Mouse (Mus musculus): ENCODE data around the gene Gm10251. TPM values are rescaled to one million over a fixed set of nuclear protein-coding genes. Genes with fewer than 3 reads are reported as not detected.
"Not testable (repeated sequence)": the region's sequence is repeated elsewhere in the genome, so short reads cannot be mapped to it uniquely, and the experiment has no call there.

Gene Gm10251
- polyA plus RNA-seq (2015; fragmentation: Nextera tagmentation; extraction: Ambion mirVana) = not detected in 2 replicates

DNA sequence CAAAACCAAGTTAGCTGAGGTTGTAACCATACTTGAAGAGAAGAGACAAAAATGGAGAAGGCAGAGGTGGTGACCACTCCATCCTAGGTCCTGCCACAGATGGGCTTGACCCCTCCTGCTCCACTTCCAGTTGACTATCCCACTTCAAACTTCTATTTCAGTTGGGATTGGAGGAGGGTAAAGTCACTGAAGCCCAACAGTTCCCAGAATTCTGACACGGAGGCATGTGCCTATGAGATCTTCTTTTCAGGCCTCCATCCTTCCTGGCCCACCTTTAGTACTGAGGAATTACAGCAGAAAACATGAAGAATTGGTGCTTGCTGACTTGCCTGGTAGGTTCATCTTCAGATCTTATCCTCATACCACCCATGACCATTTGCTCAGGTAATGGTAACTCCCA lies at the start of gene Gm10251:
Gene Gm10251, minus strand, starts transcription at position 101 of the 400 bp plus-strand sequence.
- H3K36me3 ChIP-seq (ENCODE audit: control insufficient read depth, insufficient read depth, low read length); H3K27me3 ChIP-seq (ENCODE audit: control insufficient read depth, insufficient read depth, low read depth, low read length); H3K4me3 ChIP-seq (ENCODE audit: low read depth, low read length); H3K4me1 ChIP-seq (ENCODE audit: control insufficient read depth, insufficient read depth, low read length); H3K9me3 ChIP-seq (replicated peaks; ENCODE audit: control insufficient read depth, low read length, poor library complexity, severe bottlenecking); H3K27ac ChIP-seq (ENCODE audit: low read length); ATAC-seq; H3K9ac ChIP-seq (ENCODE audit: low read depth, low read length); H3K4me2 ChIP-seq (ENCODE audit: low read length): not testable (repeated sequence)
- no CpG with 5 or more reads among the region's 1 CpGs for WGBS

DNA sequence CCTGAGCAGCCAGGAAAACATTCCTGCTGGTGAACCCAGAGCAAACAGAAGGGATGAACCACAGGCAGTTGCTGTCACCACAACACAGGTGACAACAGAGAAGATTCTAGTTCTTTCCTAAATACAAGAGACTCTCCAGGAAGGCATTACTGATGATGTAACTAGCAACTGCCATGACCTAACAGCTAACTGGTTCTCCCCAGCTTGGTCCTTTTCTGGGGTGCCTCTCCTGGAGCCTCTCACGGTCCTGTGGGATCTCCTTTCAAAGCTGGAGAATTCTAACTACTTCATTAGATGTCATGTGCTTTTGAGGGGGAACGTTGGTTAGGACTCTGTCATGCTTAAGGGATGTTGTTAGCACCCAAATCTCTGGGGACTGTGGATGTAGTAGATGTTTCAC lies 36.2 kb upstream of the Gm10251 start, which contains the start of gene Gm8050:
Gene Gm8050, minus strand, starts transcription at position 101 of the 400 bp plus-strand sequence.
- H3K9me3 ChIP-seq (replicated peaks; ENCODE audit: control insufficient read depth, low read length, poor library complexity, severe bottlenecking); H3K4me3 ChIP-seq (ENCODE audit: low read depth, low read length); H3K27ac ChIP-seq (ENCODE audit: low read length); H3K27me3 ChIP-seq (ENCODE audit: control insufficient read depth, insufficient read depth, low read depth, low read length); H3K36me3 ChIP-seq (ENCODE audit: control insufficient read depth, insufficient read depth, low read length); H3K4me2 ChIP-seq (ENCODE audit: low read length); H3K4me1 ChIP-seq (ENCODE audit: control insufficient read depth, insufficient read depth, low read length); H3K9ac ChIP-seq (ENCODE audit: low read depth, low read length); ATAC-seq: not testable (repeated sequence)
- WGBS = 83% methylated on average over 1 of the region's 2 CpGs

DNA sequence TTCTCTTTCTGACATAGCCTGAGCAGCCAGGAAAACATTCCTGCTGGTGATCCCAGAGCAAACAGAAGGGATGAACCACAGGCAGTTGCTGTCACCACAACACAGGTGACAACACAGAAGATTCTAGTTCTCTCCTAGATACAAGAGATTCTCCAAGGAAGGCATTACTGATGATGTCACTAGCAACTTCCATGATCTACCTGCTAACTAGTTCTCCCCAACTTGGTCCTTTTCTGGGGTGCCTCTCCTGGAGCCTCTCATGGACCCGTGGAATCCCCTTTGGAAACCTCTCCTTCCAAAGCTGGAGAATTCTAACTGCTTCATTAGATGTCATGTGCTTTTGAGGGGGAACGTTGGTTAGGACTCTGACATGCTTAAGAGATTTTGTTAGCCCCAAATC lies 61.7 kb downstream of the Gm10251 start, which contains the start of gene Gm3460:
Gene Gm3460, minus strand, starts transcription at position 101 of the 400 bp plus-strand sequence.
- H3K4me3 ChIP-seq (ENCODE audit: low read depth, low read length); H3K4me2 ChIP-seq (ENCODE audit: low read length); H3K27me3 ChIP-seq (ENCODE audit: control insufficient read depth, insufficient read depth, low read depth, low read length); H3K36me3 ChIP-seq (ENCODE audit: control insufficient read depth, insufficient read depth, low read length); H3K4me1 ChIP-seq (ENCODE audit: control insufficient read depth, insufficient read depth, low read length); H3K9me3 ChIP-seq (replicated peaks; ENCODE audit: control insufficient read depth, low read length, poor library complexity, severe bottlenecking); H3K9ac ChIP-seq (ENCODE audit: low read depth, low read length); H3K27ac ChIP-seq (ENCODE audit: low read length); ATAC-seq: not testable (repeated sequence)
- WGBS = 71% methylated on average over 1 of the region's 2 CpGs

DNA sequence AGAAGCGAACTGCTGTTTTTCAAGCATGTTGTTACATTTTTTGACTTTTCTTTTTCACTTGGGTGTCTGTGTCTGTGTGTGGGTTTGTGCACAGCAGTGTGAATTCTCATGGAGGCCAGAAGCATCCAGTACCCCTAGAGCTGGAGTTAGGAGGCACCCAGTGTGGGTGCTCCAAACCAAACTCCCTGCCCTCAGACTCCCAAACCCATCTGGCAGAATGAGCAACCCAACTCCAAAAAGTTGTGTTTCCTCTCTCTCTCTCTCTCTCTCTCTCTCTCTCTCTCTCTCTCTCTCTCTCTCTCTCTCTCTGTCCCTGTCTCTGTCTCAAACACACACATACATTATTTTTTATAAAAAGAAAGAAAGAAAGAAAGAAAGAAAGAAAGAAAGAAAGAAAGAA lies 77.5 kb downstream of the Gm10251 start:
- H3K4me3 ChIP-seq (ENCODE audit: low read depth, low read length); H3K27ac ChIP-seq (ENCODE audit: low read length); H3K36me3 ChIP-seq (ENCODE audit: control insufficient read depth, insufficient read depth, low read length); ATAC-seq; H3K9me3 ChIP-seq (replicated peaks; ENCODE audit: control insufficient read depth, low read length, poor library complexity, severe bottlenecking); H3K27me3 ChIP-seq (ENCODE audit: control insufficient read depth, insufficient read depth, low read depth, low read length); H3K9ac ChIP-seq (ENCODE audit: low read depth, low read length); H3K4me1 ChIP-seq (ENCODE audit: control insufficient read depth, insufficient read depth, low read length); H3K4me2 ChIP-seq (ENCODE audit: low read length): not testable (repeated sequence)
- WGBS = no CpG with 5 or more reads among the region's 1 CpGs

DNA sequence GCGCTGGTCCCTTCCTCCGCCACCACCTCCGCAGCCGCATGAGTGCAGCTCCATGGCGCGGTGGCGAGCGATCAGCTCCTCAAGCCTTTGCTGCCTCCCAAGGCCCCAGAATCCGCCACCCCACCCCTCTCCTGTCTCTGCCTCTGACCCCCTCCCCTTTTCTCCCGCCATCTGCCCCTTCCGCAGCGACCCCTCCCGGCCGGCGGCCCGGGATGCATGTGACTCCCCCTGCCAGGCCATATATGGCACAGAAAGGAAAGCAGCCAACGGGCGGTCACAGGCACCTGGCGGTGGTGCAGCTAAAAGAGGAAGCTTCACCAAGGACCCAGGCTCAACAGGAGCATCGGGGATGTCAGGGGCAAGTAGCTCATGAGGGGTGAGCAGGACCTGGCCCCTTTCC lies 79.0 kb downstream of the Gm10251 start:
- H3K27ac ChIP-seq (ENCODE audit: low read length); H3K4me1 ChIP-seq (ENCODE audit: control insufficient read depth, insufficient read depth, low read length): not testable (repeated sequence)
- WGBS = 4% methylated on average over 12 of the region's 20 CpGs

DNA sequence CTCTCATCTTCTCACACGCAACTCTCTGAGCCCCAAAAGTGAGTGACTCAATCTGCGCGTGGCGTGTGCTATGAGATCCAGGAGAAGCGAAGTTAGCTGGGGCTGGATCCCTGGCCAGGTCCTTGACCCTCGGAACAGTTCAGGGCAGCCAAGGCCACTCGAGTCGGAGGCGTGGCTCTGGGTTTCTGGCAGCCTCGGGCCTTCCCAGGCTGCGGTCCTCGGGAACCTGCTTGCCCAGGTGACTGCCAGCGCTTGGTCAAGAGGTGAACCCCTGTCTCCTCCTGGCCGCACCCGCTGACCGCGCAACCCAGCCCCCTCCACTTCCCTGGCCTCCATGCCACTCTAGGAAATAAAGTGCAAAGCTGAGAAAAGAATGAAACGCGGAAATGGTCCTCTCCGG lies 79.4 kb downstream of the Gm10251 start:
- 4% methylated on average over 17 of the region's 20 CpGs for WGBS

More for the DNA sequence above, 79.0 kb downstream of the Gm10251 start:
- H3K9ac ChIP-seq (ENCODE audit: low read depth, low read length) = peak overlapping the region; percentile 58
- not testable (repeated sequence) for H3K36me3 ChIP-seq (ENCODE audit: control insufficient read depth, insufficient read depth, low read length); H3K9me3 ChIP-seq (replicated peaks; ENCODE audit: control insufficient read depth, low read length, poor library complexity, severe bottlenecking); H3K27me3 ChIP-seq (ENCODE audit: control insufficient read depth, insufficient read depth, low read depth, low read length); ATAC-seq
- H3K4me2 ChIP-seq (ENCODE audit: low read length) = peak overlapping the region; percentile 67
- H3K4me3 ChIP-seq (ENCODE audit: low read depth, low read length) = peak overlapping the region; percentile 39

DNA sequence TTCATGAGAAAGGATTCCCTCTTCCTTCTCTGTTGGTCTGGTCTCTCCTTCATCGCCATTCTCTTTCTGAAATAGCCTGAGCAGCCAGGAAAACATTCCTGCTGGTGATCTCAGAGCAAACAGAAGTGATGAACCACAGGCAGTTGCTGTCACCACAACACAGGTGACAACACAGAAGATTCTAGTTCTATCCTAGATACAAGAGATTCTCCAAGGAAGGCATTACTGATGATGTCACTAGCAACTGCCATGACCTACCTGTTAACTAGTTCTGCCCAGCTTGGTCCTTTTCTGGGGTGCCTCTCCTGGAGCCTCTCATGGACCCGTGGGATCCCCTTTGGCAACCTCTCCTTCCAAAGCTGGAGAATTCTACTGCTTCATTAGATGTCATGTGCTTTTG lies 93.5 kb downstream of the Gm10251 start, which contains the start of gene Gm3629:
Gene Gm3629, minus strand, starts transcription at position 101 of the 400 bp plus-strand sequence.
- not testable (repeated sequence) for H3K9me3 ChIP-seq (replicated peaks; ENCODE audit: control insufficient read depth, low read length, poor library complexity, severe bottlenecking); H3K4me2 ChIP-seq (ENCODE audit: low read length); H3K4me1 ChIP-seq (ENCODE audit: control insufficient read depth, insufficient read depth, low read length); H3K27me3 ChIP-seq (ENCODE audit: control insufficient read depth, insufficient read depth, low read depth, low read length); ATAC-seq; H3K36me3 ChIP-seq (ENCODE audit: control insufficient read depth, insufficient read depth, low read length); H3K9ac ChIP-seq (ENCODE audit: low read depth, low read length); H3K27ac ChIP-seq (ENCODE audit: low read length); H3K4me3 ChIP-seq (ENCODE audit: low read depth, low read length)
- WGBS = 50% methylated on average over 1 of the region's 2 CpGs

More for the DNA sequence above, 79.4 kb downstream of the Gm10251 start:
- H3K27me3 ChIP-seq (ENCODE audit: control insufficient read depth, insufficient read depth, low read depth, low read length); H3K4me1 ChIP-seq (ENCODE audit: control insufficient read depth, insufficient read depth, low read length); H3K9me3 ChIP-seq (replicated peaks; ENCODE audit: control insufficient read depth, low read length, poor library complexity, severe bottlenecking); H3K36me3 ChIP-seq (ENCODE audit: control insufficient read depth, insufficient read depth, low read length); ATAC-seq; H3K27ac ChIP-seq (ENCODE audit: low read length): not testable (repeated sequence)
- peak overlapping the region; percentile 39 for H3K4me3 ChIP-seq (ENCODE audit: low read depth, low read length)
- H3K9ac ChIP-seq (ENCODE audit: low read depth, low read length) = peak overlapping the region; percentile 58
- H3K4me2 ChIP-seq (ENCODE audit: low read length) = peak overlapping the region; percentile 67

Other genes starting within 250 kb of the Gm10251 start
- not detected in 2 replicates for gene Gm3594, start 239.6 kb downstream of the Gm10251 start, polyA plus RNA-seq (2015; fragmentation: Nextera tagmentation; extraction: Ambion mirVana)
- not detected in 2 replicates for gene Gm8356, start 146.9 kb downstream of the Gm10251 start, polyA plus RNA-seq (2015; fragmentation: Nextera tagmentation; extraction: Ambion mirVana)
- 0.92 and 1.0 TPM in 2 replicates for gene Gm3629, start 93.6 kb downstream of the Gm10251 start, polyA plus RNA-seq (2015; fragmentation: Nextera tagmentation; extraction: Ambion mirVana)
- 0.35 TPM in 1 of 2 replicates, not detected in the other for gene Gm3460, start 61.8 kb downstream of the Gm10251 start, polyA plus RNA-seq (2015; fragmentation: Nextera tagmentation; extraction: Ambion mirVana)
- gene Gm8050, start 36.1 kb upstream of the Gm10251 start, polyA plus RNA-seq (2015; fragmentation: Nextera tagmentation; extraction: Ambion mirVana) = not detected in 2 replicates
- 20.3 and 22.2 TPM in 2 replicates for gene Gm3636, start 58.2 kb upstream of the Gm10251 start, polyA plus RNA-seq (2015; fragmentation: Nextera tagmentation; extraction: Ambion mirVana)
- gene Gm8362, start 90.2 kb upstream of the Gm10251 start, polyA plus RNA-seq (2015; fragmentation: Nextera tagmentation; extraction: Ambion mirVana) = not detected in 2 replicates
- not detected in 2 replicates for gene Gm3642, start 156.1 kb upstream of the Gm10251 start, polyA plus RNA-seq (2015; fragmentation: Nextera tagmentation; extraction: Ambion mirVana)
- 12.9 and 14.0 TPM in 2 replicates for gene Gm3667, start 205.8 kb upstream of the Gm10251 start, polyA plus RNA-seq (2015; fragmentation: Nextera tagmentation; extraction: Ambion mirVana)